8 mouse cellular contexts compared by ENCODE assay signal in genomic region chr1:152019196-152019595, GRCm38 (mm10).
DNase-seq lines count a peak whose midpoint lies in the region; ATAC-seq and TF ChIP-seq lines count a peak whose summit lies in the region.

No protein-coding gene starts in this region.

- no peak overlapping the region for H3K27ac ChIP-seq in hindbrain, embryonic 13.5 days
- no peak overlapping the region for H3K27ac ChIP-seq in hindbrain, embryonic 11.5 days (ENCODE audit: low read depth, low read length)
- no peak overlapping the region for H3K27ac ChIP-seq in kidney, postnatal 0 days
- no peak overlapping the region for H3K27ac ChIP-seq in neural tube, embryonic 11.5 days (ENCODE audit: low read depth, low read length)
- H3K27ac ChIP-seq in left cerebral cortex, adult 2 months, result no peak overlapping the region

- H3K9me3 ChIP-seq in hindbrain, embryonic 13.5 days, result no peaks in the 10 kb centered on the region
- H3K9me3 ChIP-seq in hindbrain, embryonic 11.5 days (ENCODE audit: control insufficient read depth, low read length), result no peaks in the 10 kb centered on the region
- H3K9me3 ChIP-seq in kidney, postnatal 0 days (replicated peaks; ENCODE audit: low read length), result no peaks in the 10 kb centered on the region
- no peaks in the 10 kb centered on the region for H3K9me3 ChIP-seq in neural tube, embryonic 11.5 days (ENCODE audit: control insufficient read depth, low read length)

- no peak overlapping the region for H3K9ac ChIP-seq in hindbrain, embryonic 13.5 days
- H3K9ac ChIP-seq in hindbrain, embryonic 11.5 days (ENCODE audit: low read depth, low read length), result no peak overlapping the region
- H3K9ac ChIP-seq in kidney, postnatal 0 days (ENCODE audit: low read depth, low read length), result no peak overlapping the region
- no peak overlapping the region for H3K9ac ChIP-seq in neural tube, embryonic 11.5 days (ENCODE audit: low read length)

- H3K4me3 ChIP-seq in hindbrain, embryonic 13.5 days, result no peak overlapping the region
- H3K4me3 ChIP-seq in hindbrain, embryonic 11.5 days (ENCODE audit: low read depth, low read length), result no peak overlapping the region
- H3K4me3 ChIP-seq in kidney, postnatal 0 days (replicated peaks; ENCODE audit: low read depth, low read length), result no peak overlapping the region
- H3K4me3 ChIP-seq in neural tube, embryonic 11.5 days (ENCODE audit: low read depth, low read length), result no peak overlapping the region
- no peak overlapping the region for H3K4me3 ChIP-seq in left cerebral cortex, adult 2 months

- intact Hi-C loops in left cerebral cortex, adult 2 months (cut with DNase I), result no loop called here

- no peak overlapping the region for H3K4me2 ChIP-seq in hindbrain, embryonic 13.5 days
- no peak overlapping the region for H3K4me2 ChIP-seq in hindbrain, embryonic 11.5 days (replicated peaks; ENCODE audit: low read depth, low read length)
- no peak overlapping the region for H3K4me2 ChIP-seq in kidney, postnatal 0 days (ENCODE audit: low read length)
- H3K4me2 ChIP-seq in neural tube, embryonic 11.5 days (ENCODE audit: low read depth), result no peak overlapping the region

- no peaks in the 10 kb centered on the region for H3K36me3 ChIP-seq in hindbrain, embryonic 13.5 days
- H3K36me3 ChIP-seq in hindbrain, embryonic 11.5 days (ENCODE audit: control insufficient read depth, insufficient read depth, low read length), result no peaks in the 10 kb centered on the region
- H3K36me3 ChIP-seq in kidney, postnatal 0 days (ENCODE audit: insufficient read depth, low read length), result no peaks in the 10 kb centered on the region
- H3K36me3 ChIP-seq in neural tube, embryonic 11.5 days (ENCODE audit: control insufficient read depth, insufficient read depth, low read length), result no peaks in the 10 kb centered on the region

- DNase-seq in hindbrain, embryonic 11.5 days (ENCODE audit: low spot score), result no peak
- DNase-seq in embryo, embryonic 11 days, result peak; percentile 69
- peak; percentile 86 for DNase-seq in kidney, postnatal 0 days (ENCODE audit: low spot score)
- DNase-seq in neural tube, embryonic 11.5 days (ENCODE audit: low spot score), result peak; percentile 46
- DNase-seq in left cerebral cortex, adult 2 months (ENCODE audit: extremely low spot score in 1 of 2, low spot score in 2 of 2), result no peak
- DNase-seq in gastrocnemius, postnatal 25 days, result no peak
- no peak for DNase-seq in cerebellum, postnatal 14 days

- ATAC-seq in hindbrain, embryonic 13.5 days (ENCODE audit: low FRiP score), result peak; percentile 73; the same call in 1 of the 2 replicates
- no peak for ATAC-seq in hindbrain, embryonic 11.5 days (ENCODE audit: low FRiP score)
- ATAC-seq in kidney, postnatal 0 days (replicated peaks; ENCODE audit: low FRiP score, low read depth), result peak; percentile 80; the same call in 1 of the 2 replicates
- peak; percentile 41; the same call in 1 of the 2 replicates for ATAC-seq in neural tube, embryonic 11.5 days (ENCODE audit: insufficient read depth, low FRiP score, low TSS enrichment)

- WGBS in hindbrain, embryonic 13.5 days, result 30% methylated on average over 5 of the region's 5 CpGs
- WGBS in hindbrain, embryonic 11.5 days, result 54% methylated on average over 5 of the region's 5 CpGs
- WGBS in kidney, postnatal 0 days, result 11% methylated on average over 5 of the region's 5 CpGs
- WGBS in neural tube, embryonic 11.5 days, result 42% methylated on average over 5 of the region's 5 CpGs

- H3K27me3 ChIP-seq in hindbrain, embryonic 13.5 days, result no peaks in the 10 kb centered on the region
- H3K27me3 ChIP-seq in hindbrain, embryonic 11.5 days (ENCODE audit: control insufficient read depth, insufficient read depth, low read length), result no peaks in the 10 kb centered on the region
- no peaks in the 10 kb centered on the region for H3K27me3 ChIP-seq in kidney, postnatal 0 days (ENCODE audit: insufficient read depth, low read length)
- H3K27me3 ChIP-seq in neural tube, embryonic 11.5 days (ENCODE audit: control insufficient read depth, insufficient read depth, low read length), result no peaks in the 10 kb centered on the region

- peak; percentile 40; the same call in 1 of the 2 replicates for TF ChIP-seq CTCF in kidney, postnatal 0 days (IDR thresholded peaks at IDR 0.05; ENCODE audit: low read depth)
- TF ChIP-seq CTCF in left cerebral cortex, adult 2 months (IDR thresholded peaks at IDR 0.05), result no peak; the same call in 1 of the 2 replicates

- peaks cover 18% of the 10 kb centered on the region for H3K4me1 ChIP-seq in hindbrain, embryonic 13.5 days (replicated peaks)
- H3K4me1 ChIP-seq in hindbrain, embryonic 11.5 days (replicated peaks; ENCODE audit: control insufficient read depth, insufficient read depth, low read length), result no peaks in the 10 kb centered on the region
- H3K4me1 ChIP-seq in kidney, postnatal 0 days (replicated peaks; ENCODE audit: insufficient read depth, low read length), result no peaks in the 10 kb centered on the region
- no peaks in the 10 kb centered on the region for H3K4me1 ChIP-seq in neural tube, embryonic 11.5 days (ENCODE audit: control insufficient read depth, insufficient read depth, low read length)

Comparison
In these comparisons a context has a peak if more than half of its experiments do, and no peak if none do; other contexts are left out.
1. DNase-seq: peak in embryo, embryonic 11 days (single experiment), kidney, postnatal 0 days (single experiment) and neural tube, embryonic 11.5 days (single experiment); none in hindbrain, embryonic 11.5 days (single experiment), left cerebral cortex, adult 2 months (0 of 2), gastrocnemius, postnatal 25 days (single experiment) and cerebellum, postnatal 14 days (0 of 2).